Mouse (Mus musculus) kidney, embryonic 16.5 days (tissue): ENCODE data around the gene C1d. TPM values are rescaled to one million over a fixed set of nuclear protein-coding genes. Genes with fewer than 3 reads are reported as not detected.
A peak's percentile ranks its signal among the peaks of the same experiment; 100 is the strongest.

Experiments used
- ATAC-seq: fragments of 200-750 bp; cut with Nextera tagmentation; 2 replicates; pipeline ENCODE4 v1.8.0; 2017; ENCODE audit warnings: moderate TSS enrichment; ENCODE audit not compliant: low FRiP score, low TSS enrichment
- H3K27ac ChIP-seq: fragments of 300-500 bp; sonication (generic); 2 replicates; pipeline ENCODE4 v1.5.1; 2014; ENCODE audit warnings: low read length
- H3K27me3 ChIP-seq: fragments of 300-500 bp; sonication (generic); 2 replicates; pipeline ENCODE4 v1.6.1; 2014; ENCODE audit warnings: low read length, control low read depth, mixed read lengths; ENCODE audit not compliant: insufficient read depth
- H3K36me3 ChIP-seq: fragments of 300-500 bp; sonication (generic); 2 replicates; pipeline ENCODE4 v1.6.1; 2014; ENCODE audit warnings: low read length, control low read depth, mixed read lengths; ENCODE audit not compliant: insufficient read depth
- H3K4me1 ChIP-seq: fragments of 300-500 bp; sonication (generic); 2 replicates; pipeline ENCODE4 v1.6.1; 2014; ENCODE audit warnings: low read length, control low read depth, mixed read lengths; ENCODE audit not compliant: insufficient read depth
- H3K4me2 ChIP-seq: fragments of 300-500 bp; sonication (generic); replicated peaks from 2 replicates; pipeline ENCODE4 v1.6.1; 2014; ENCODE audit warnings: low read depth, low read length
- H3K4me3 ChIP-seq: fragments of 300-500 bp; sonication (generic); 2 replicates; pipeline ENCODE4 v1.5.1; 2014; ENCODE audit warnings: mild to moderate bottlenecking, low read length
- H3K9ac ChIP-seq: fragments of 300-500 bp; sonication (generic); replicated peaks from 2 replicates; pipeline ENCODE4 v1.6.1; 2014; ENCODE audit warnings: low read length
- H3K9me3 ChIP-seq: fragments of 300-500 bp; sonication (generic); 2 replicates; pipeline ENCODE4 v1.6.1; 2016; ENCODE audit warnings: low read length, control low read depth
- WGBS: fragments of 180-500 bp; shearing (Covaris S2); extraction: QIAGEN DNeasy Blood & Tissue Kit; methylation state at CpG from one replicate; pipeline ENCODE4 v1.1.7; 2014; 5-methylcytosine and 5-hydroxymethylcytosine counted together
- polyA plus RNA-seq: library from polyadenylated mRNA; unstranded; fragments of >200 nt; fragmentation: Nextera tagmentation; extraction: Ambion mirVana; gene quantifications from 2 replicates; pipeline ENCODE4 v1.2.1, GENCODE M21; 2015

Gene C1d
- polyA plus RNA-seq, 1 experiment from 2014 or later = 98.0 TPM

DNA sequence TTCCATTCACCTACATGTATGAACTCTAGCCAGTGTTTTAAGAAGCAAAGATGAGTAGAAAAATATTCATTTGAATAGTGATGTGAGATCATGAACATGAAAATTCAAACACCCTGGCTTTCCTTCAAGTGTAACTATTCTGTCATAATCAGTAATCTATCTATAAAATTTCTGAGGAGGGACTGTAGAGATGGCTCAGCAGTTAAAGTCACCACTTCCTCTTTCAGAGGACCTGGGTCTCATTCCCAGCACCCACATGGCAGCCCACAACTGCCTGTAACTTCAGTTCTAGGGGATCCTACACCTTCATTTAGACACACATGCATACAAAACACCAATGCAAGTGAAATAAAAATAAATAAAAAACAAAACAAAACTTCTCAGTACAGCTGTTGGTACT, 8.7 kb upstream of the C1d start:
- no peaks in the 10 kb centered on the region for H3K4me1 ChIP-seq
- H3K9ac ChIP-seq = no peak overlapping the region
- no peak for ATAC-seq

GRCm38 (mm10) chr11:17256813-17257365, 490 bp upstream of the C1d start:
- WGBS = 60% methylated on average over 8 of the region's 8 CpGs
- H3K9ac ChIP-seq = peak overlapping the region; percentile 81
- peak; percentile 79 for ATAC-seq

More for the DNA sequence above, 8.7 kb upstream of the C1d start:
- H3K27ac ChIP-seq = no peak overlapping the region
- H3K9me3 ChIP-seq = no peaks in the 10 kb centered on the region
- H3K4me2 ChIP-seq = no peak overlapping the region
- no peaks in the 10 kb centered on the region for H3K36me3 ChIP-seq
- no peak overlapping the region for H3K4me3 ChIP-seq
- H3K27me3 ChIP-seq = no peaks in the 10 kb centered on the region

GRCm38 (mm10) chr11:17257861-17258260, 482 bp downstream of the C1d start:
- Histone ChIP-seq H3K9ac (peak overlapping the region; percentile 81), H3K36me3 (no peaks in the 10 kb centered on the region), H3K9me3 (no peaks in the 10 kb centered on the region), H3K27ac (peak overlapping the region; percentile 76), H3K4me2 (peak overlapping the region; percentile 77), H3K4me1 (peaks cover 10% of the 10 kb centered on the region; the same call in 1 of the 2 replicates), H3K27me3 (no peaks in the 10 kb centered on the region), H3K4me3 (peak overlapping the region; percentile 63)
- ATAC-seq = peak; percentile 37; the same call in 1 of the 2 replicates
- 0% methylated on average over 17 of the region's 17 CpGs for WGBS

More at GRCm38 (mm10) chr11:17256813-17257365, 490 bp upstream of the C1d start:
- Histone ChIP-seq H3K27ac (no peak overlapping the region), H3K4me3 (peak overlapping the region; percentile 63), H3K9me3 (no peaks in the 10 kb centered on the region), H3K4me1 (peaks cover 10% of the 10 kb centered on the region; the same call in 1 of the 2 replicates), H3K4me2 (peak overlapping the region; percentile 77), H3K27me3 (no peaks in the 10 kb centered on the region), H3K36me3 (no peaks in the 10 kb centered on the region)

DNA sequence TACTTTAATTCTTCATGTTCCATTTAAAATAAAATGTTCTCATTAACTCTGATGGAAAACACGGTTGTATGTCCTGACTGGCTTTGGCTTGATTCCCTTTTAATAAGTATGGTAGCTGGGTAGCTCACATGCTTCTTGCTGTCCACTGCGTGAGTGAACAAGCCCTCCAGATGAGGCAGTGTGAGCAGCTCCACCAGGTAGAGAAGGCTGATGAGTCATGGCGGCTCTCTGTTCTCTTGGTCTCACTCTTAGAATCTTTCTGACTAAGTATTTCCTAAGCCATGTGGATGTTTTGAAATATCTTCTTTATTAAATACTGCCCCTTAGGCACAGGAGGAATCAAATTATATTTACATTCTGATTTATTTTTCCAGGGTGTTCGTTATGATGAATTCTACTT, 9.8 kb downstream of the C1d start:
- no peaks in the 10 kb centered on the region for H3K4me1 ChIP-seq
- no peak overlapping the region for H3K4me3 ChIP-seq
- no peak for ATAC-seq
- H3K9me3 ChIP-seq = no peaks in the 10 kb centered on the region
- 97% methylated on average over 4 of the region's 4 CpGs for WGBS
- H3K36me3 ChIP-seq = peaks cover 11% of the 10 kb centered on the region; the same call in 1 of the 2 replicates
- no peaks in the 10 kb centered on the region for H3K27me3 ChIP-seq
- H3K9ac ChIP-seq = no peak overlapping the region
- no peak overlapping the region for H3K27ac ChIP-seq
- no peak overlapping the region for H3K4me2 ChIP-seq

- 74% methylated on average over 1 of the region's 1 CpGs for WGBS
- H3K36me3 ChIP-seq = peaks cover 11% of the 10 kb centered on the region; the same call in 1 of the 2 replicates
- H3K4me1 ChIP-seq = no peaks in the 10 kb centered on the region
- no peak for ATAC-seq
- no peak overlapping the region for H3K27ac ChIP-seq
- H3K4me2 ChIP-seq = no peak overlapping the region
- H3K9ac ChIP-seq = no peak overlapping the region
- H3K9me3 ChIP-seq = no peaks in the 10 kb centered on the region
- no peaks in the 10 kb centered on the region for H3K27me3 ChIP-seq
- H3K4me3 ChIP-seq = no peak overlapping the region
Observed at GRCm38 (mm10) chr11:17268801-17269200, 11.4 kb downstream of the C1d start.

DNA sequence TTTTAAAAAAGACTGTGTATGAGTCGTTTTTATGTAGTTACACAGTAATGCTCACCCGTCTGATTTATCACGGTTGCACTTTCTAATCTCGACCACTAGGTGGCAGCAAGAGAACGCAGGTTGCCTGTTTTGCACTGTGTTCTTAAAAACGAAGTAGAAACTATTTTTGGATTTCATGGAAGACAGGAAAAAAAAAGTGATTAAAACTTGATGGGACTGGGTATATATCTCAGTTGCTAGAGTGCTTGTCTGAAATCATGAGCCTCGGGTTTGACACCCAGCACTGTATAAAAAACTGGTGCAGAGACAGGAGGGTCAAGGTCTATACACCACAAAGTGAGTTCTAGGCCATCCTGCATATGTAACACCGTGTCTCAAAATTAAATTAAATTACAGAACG, 22.6 kb downstream of the C1d start:
- Histone ChIP-seq H3K4me1 (no peaks in the 10 kb centered on the region), H3K9ac (no peak overlapping the region), H3K4me2 (no peak overlapping the region), H3K4me3 (no peak overlapping the region), H3K27ac (no peak overlapping the region), H3K27me3 (no peaks in the 10 kb centered on the region), H3K9me3 (no peaks in the 10 kb centered on the region), H3K36me3 (no peaks in the 10 kb centered on the region)
- ATAC-seq = peak; percentile 69; the same call in 1 of the 2 replicates
- WGBS = 13% methylated on average over 9 of the region's 9 CpGs

DNA sequence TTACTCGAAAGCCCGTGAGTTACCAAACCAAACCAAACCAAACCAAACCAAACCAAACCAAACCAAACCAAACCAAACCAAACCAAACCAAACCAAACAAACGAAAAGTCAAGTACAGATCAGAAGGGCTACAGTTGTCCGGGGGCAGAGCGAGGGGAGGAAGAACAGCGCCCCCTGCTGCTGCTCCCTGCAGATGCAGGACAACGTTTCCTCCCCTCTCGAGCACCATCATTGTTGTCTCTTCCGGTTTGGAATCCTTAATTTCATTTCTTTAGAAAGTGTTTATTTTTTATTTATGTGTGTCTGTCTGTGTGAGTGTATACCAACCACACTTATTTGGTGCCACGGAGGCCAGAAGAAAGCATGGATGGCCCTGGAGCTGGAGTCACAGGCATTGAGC, 26.7 kb downstream of the C1d start:
- Histone ChIP-seq H3K9me3 (no peaks in the 10 kb centered on the region), H3K4me1 (no peaks in the 10 kb centered on the region), H3K36me3 (no peaks in the 10 kb centered on the region), H3K4me2 (no peak overlapping the region), H3K9ac (no peak overlapping the region), H3K4me3 (no peak overlapping the region), H3K27ac (no peak overlapping the region), H3K27me3 (no peaks in the 10 kb centered on the region)
- WGBS = 74% methylated on average over 10 of the region's 10 CpGs
- no peak for ATAC-seq

GRCm38 (mm10) chr11:17288884-17289283, 31.5 kb downstream of the C1d start:
- H3K27ac ChIP-seq = no peak overlapping the region
- no peaks in the 10 kb centered on the region for H3K4me1 ChIP-seq
- no peak for ATAC-seq
- H3K27me3 ChIP-seq = no peaks in the 10 kb centered on the region
- no peaks in the 10 kb centered on the region for H3K36me3 ChIP-seq
- H3K4me3 ChIP-seq = no peak overlapping the region
- no peaks in the 10 kb centered on the region for H3K9me3 ChIP-seq
- H3K4me2 ChIP-seq = no peak overlapping the region
- H3K9ac ChIP-seq = no peak overlapping the region

- no peak overlapping the region for H3K4me2 ChIP-seq
- no peak for ATAC-seq
- H3K9me3 ChIP-seq = no peaks in the 10 kb centered on the region
- no peaks in the 10 kb centered on the region for H3K27me3 ChIP-seq
- H3K36me3 ChIP-seq = no peaks in the 10 kb centered on the region
- H3K27ac ChIP-seq = no peak overlapping the region
- no peaks in the 10 kb centered on the region for H3K4me1 ChIP-seq
- 57% methylated on average over 8 of the region's 8 CpGs for WGBS
- no peak overlapping the region for H3K9ac ChIP-seq
- no peak overlapping the region for H3K4me3 ChIP-seq
Observed at GRCm38 (mm10) chr11:17306007-17306891, 48.9 kb downstream of the C1d start.

- no peak overlapping the region for H3K4me2 ChIP-seq
- no peak overlapping the region for H3K27ac ChIP-seq
- no peaks in the 10 kb centered on the region for H3K27me3 ChIP-seq
- ATAC-seq = no peak
- H3K4me3 ChIP-seq = no peak overlapping the region
- no peaks in the 10 kb centered on the region for H3K4me1 ChIP-seq
- H3K36me3 ChIP-seq = no peaks in the 10 kb centered on the region
- H3K9me3 ChIP-seq = no peaks in the 10 kb centered on the region
- H3K9ac ChIP-seq = no peak overlapping the region
Observed at GRCm38 (mm10) chr11:17307457-17307856, 50.1 kb downstream of the C1d start.
